Mouse (Mus musculus) heart, adult 2 months (tissue): ENCODE measurements at regions not wholly inside any gene's neighbourhood (a gene's known extent, or its start where the extent isn't known, plus 50 kb on each side); places are given as distances from the start of the nearest gene placed in this dataset.

Source experiments
- CTCF ChIP-seq: fragments of 200-600 bp; IDR thresholded peaks from 2 replicates; pipeline ENCODE4 v1.8.1; 2022; ENCODE audit warnings: antibody characterized with exemption, mild to moderate bottlenecking, moderate library complexity
- EP300 ChIP-seq: fragments of 200-500 bp; IDR thresholded peaks from 2 replicates; pipeline ENCODE4 v1.6.1; 2011; ENCODE audit warnings: low read depth, low read length, control low read depth; ENCODE audit not compliant: insufficient read depth
- POLR2A ChIP-seq: fragments of 200-500 bp; IDR thresholded peaks from 2 replicates; pipeline ENCODE4 v1.6.1; 2011; ENCODE audit warnings: mild to moderate bottlenecking, low read depth, low read length, control low read depth; ENCODE audit not compliant: insufficient read depth

GRCm38 (mm10) chr13:16222942-16223600 is 211.4 kb downstream of the Inhba start:
- no peak for TF ChIP-seq CTCF
- no peak for TF ChIP-seq POLR2A
- no peak for TF ChIP-seq EP300
